Mouse (Mus musculus) ES-Bruce4 (cell line): ENCODE results near the gene Mc3r.

Source experiments
- EP300 ChIP-seq: IDR thresholded peaks from 2 replicates; pipeline ENCODE4 v1.6.1; 2011; ENCODE audit warnings: low read depth, low read length; ENCODE audit not compliant: insufficient read depth
- POLR2A ChIP-seq: IDR thresholded peaks from one replicate; pipeline ENCODE4 v1.8.1; 2011; ENCODE audit warnings: low read length; ENCODE audit not compliant: insufficient read depth

GRCm38 (mm10) chr2:172256418-172256817, 8.1 kb downstream of the Mc3r start:
- TF ChIP-seq POLR2A (no peak), EP300 (no peak)
